ENCODE assay signal across 17 mouse cellular contexts in the genomic region with DNA sequence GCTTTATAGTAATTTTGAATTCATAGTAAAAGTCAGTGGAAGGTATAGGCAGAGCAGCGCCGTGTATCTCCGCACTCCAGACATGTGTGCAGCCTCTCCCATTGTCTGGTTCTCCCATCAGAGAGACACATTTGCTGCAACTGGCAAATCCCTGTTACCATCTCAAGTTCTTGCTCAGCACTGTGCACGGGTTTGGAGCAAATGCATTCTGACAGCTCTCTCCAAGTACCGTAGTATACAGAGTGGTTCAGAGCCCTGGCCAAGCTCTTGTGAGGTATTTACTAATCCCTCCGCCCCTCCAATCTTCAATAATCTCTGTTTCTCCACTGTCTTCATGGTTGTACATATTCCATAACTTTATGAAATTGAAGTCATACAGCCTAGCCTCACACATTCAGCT. TPM values are rescaled to one million over a fixed set of nuclear protein-coding genes. Genes with fewer than 3 reads are reported as not detected.
A peak's percentile ranks its signal among the peaks of the same experiment; 100 is the strongest.
DNase-seq lines count a peak whose midpoint lies in the region; ATAC-seq and TF ChIP-seq lines count a peak whose summit lies in the region.
"Had no signal": no experiment of that assay in that cellular context is flagged by ENCODE, and none has a peak within 500 bp of the region (broad histone marks: within the 10 kb centered on the region; RNA-seq: fewer than 3 reads in every experiment).

No protein-coding gene starts in this region.

- DNase-seq in embryonic facial prominence, embryonic 14.5 days (ENCODE audit: low spot score) = no peak
- no peak for DNase-seq in embryonic facial prominence, embryonic 10.5 days (ENCODE audit: low spot score)
- DNase-seq in heart, postnatal 0 days (ENCODE audit: low spot score) = no peak
- no peak for DNase-seq in heart, postnatal 10 days
- DNase-seq in stomach, postnatal 0 days (ENCODE audit: low spot score) = no peak
- no peak for DNase-seq in kidney, postnatal 25 days
- DNase-seq: cerebellum, postnatal 14 days; gastrocnemius, postnatal 10 days; right cerebral cortex, postnatal 14 days had no signal

- TF ChIP-seq CTCF in heart, postnatal 0 days (IDR thresholded peaks at IDR 0.05; ENCODE audit: low read depth) = no peak
- TF ChIP-seq CTCF in stomach, postnatal 0 days (IDR thresholded peaks at IDR 0.05; ENCODE audit: low read depth) = no peak

- no peak overlapping the region for H3K4me3 ChIP-seq in embryonic facial prominence, embryonic 14.5 days (ENCODE audit: low read depth, low read length)
- H3K4me3 ChIP-seq in embryonic facial prominence, embryonic 10.5 days = no peak overlapping the region
- peak overlapping the region; percentile 41 for H3K4me3 ChIP-seq in heart, postnatal 0 days (ENCODE audit: low read depth, low read length)
- H3K4me3 ChIP-seq in megakaryocyte, embryonic 14.5 days (replicated peaks) = peak overlapping the region; percentile 90
- H3K4me3 ChIP-seq in stomach, postnatal 0 days (ENCODE audit: low read depth, low read length) = peak overlapping the region; percentile 39
- H3K4me3 ChIP-seq: neural tube, embryonic 12.5 days had no signal

- WGBS in embryonic facial prominence, embryonic 14.5 days = 71% methylated on average over 6 of the region's 6 CpGs
- 81% methylated on average over 6 of the region's 6 CpGs for WGBS in embryonic facial prominence, embryonic 10.5 days
- WGBS in heart, postnatal 0 days = 69% methylated on average over 6 of the region's 6 CpGs
- 78% methylated on average over 6 of the region's 6 CpGs for WGBS in stomach, postnatal 0 days

- H3K4me2 ChIP-seq in embryonic facial prominence, embryonic 14.5 days (ENCODE audit: low read depth, low read length) = peak overlapping the region; percentile 38; the same call in 1 of the 2 replicates
- peak overlapping the region; percentile 57 for H3K4me2 ChIP-seq in heart, postnatal 0 days (ENCODE audit: low read depth, low read length)
- H3K4me2 ChIP-seq in stomach, postnatal 0 days (replicated peaks; ENCODE audit: low read depth) = peak overlapping the region; percentile 44
- H3K4me2 ChIP-seq: midbrain, embryonic 11.5 days; neural tube, embryonic 12.5 days had no signal

- no peak for TF ChIP-seq EP300 in heart, postnatal 0 days (IDR thresholded peaks at IDR 0.05; ENCODE audit: low read depth)
- TF ChIP-seq EP300 in stomach, postnatal 0 days (optimal IDR thresholded peaks at IDR 0.05) = no peak

- H3K27me3 ChIP-seq in embryonic facial prominence, embryonic 14.5 days (replicated peaks; ENCODE audit: control insufficient read depth, insufficient read depth, low read length) = no peaks in the 10 kb centered on the region
- no peaks in the 10 kb centered on the region for H3K27me3 ChIP-seq in embryonic facial prominence, embryonic 10.5 days (replicated peaks; ENCODE audit: low read depth, poor library complexity, severe bottlenecking)
- H3K27me3 ChIP-seq in heart, postnatal 0 days (ENCODE audit: control insufficient read depth, insufficient read depth, low read length) = no peaks in the 10 kb centered on the region
- H3K27me3 ChIP-seq in megakaryocyte, embryonic 14.5 days (replicated peaks) = peaks cover 21% of the 10 kb centered on the region
- H3K27me3 ChIP-seq in stomach, postnatal 0 days (ENCODE audit: control insufficient read depth, insufficient read depth, low read length) = no peaks in the 10 kb centered on the region
- H3K27me3 ChIP-seq: neural tube, embryonic 12.5 days had no signal

- H3K9me3 ChIP-seq in embryonic facial prominence, embryonic 14.5 days (ENCODE audit: control insufficient read depth, low read length) = no peaks in the 10 kb centered on the region
- H3K9me3 ChIP-seq in embryonic facial prominence, embryonic 10.5 days = no peaks in the 10 kb centered on the region
- H3K9me3 ChIP-seq in heart, postnatal 0 days (replicated peaks; ENCODE audit: control insufficient read depth, low read length) = no peaks in the 10 kb centered on the region
- H3K9me3 ChIP-seq in megakaryocyte, embryonic 14.5 days = peaks cover 7% of the 10 kb centered on the region
- no peaks in the 10 kb centered on the region for H3K9me3 ChIP-seq in stomach, postnatal 0 days (ENCODE audit: control insufficient read depth, low read length)
- H3K9me3 ChIP-seq: G1E; neural tube, embryonic 12.5 days had no signal

- no peak overlapping the region for H3K9ac ChIP-seq in embryonic facial prominence, embryonic 14.5 days (ENCODE audit: low read depth, low read length)
- no peak overlapping the region for H3K9ac ChIP-seq in heart, postnatal 0 days (replicated peaks; ENCODE audit: low read depth, low read length)
- H3K9ac ChIP-seq in stomach, postnatal 0 days (ENCODE audit: low read length) = no peak overlapping the region
- H3K9ac ChIP-seq: neural tube, embryonic 12.5 days had no signal

- intact Hi-C loops in heart, postnatal 10 days (cut with DNase I) = no loop called here

- no peaks in the 10 kb centered on the region for H3K4me1 ChIP-seq in embryonic facial prominence, embryonic 14.5 days (ENCODE audit: control insufficient read depth, insufficient read depth, low read length)
- no peaks in the 10 kb centered on the region for H3K4me1 ChIP-seq in embryonic facial prominence, embryonic 10.5 days
- peaks cover 6% of the 10 kb centered on the region for H3K4me1 ChIP-seq in heart, postnatal 0 days (ENCODE audit: control insufficient read depth, insufficient read depth)
- peaks cover 13% of the 10 kb centered on the region for H3K4me1 ChIP-seq in megakaryocyte, embryonic 14.5 days
- H3K4me1 ChIP-seq in stomach, postnatal 0 days (replicated peaks; ENCODE audit: control insufficient read depth, insufficient read depth) = no peaks in the 10 kb centered on the region
- H3K4me1 ChIP-seq: neural tube, embryonic 12.5 days had no signal

- ATAC-seq in embryonic facial prominence, embryonic 14.5 days (ENCODE audit: low read depth) = peak; percentile 50; the same call in 1 of the 2 replicates
- ATAC-seq in heart, postnatal 0 days (ENCODE audit: insufficient read depth, low read depth) = no peak; the same call in 1 of the 2 replicates
- no peak for ATAC-seq in megakaryocyte, adult 5-6 weeks (ENCODE audit: poor library complexity, severe bottlenecking)
- no peak for ATAC-seq in stomach, postnatal 0 days (ENCODE audit: low FRiP score, low TSS enrichment)

- no peaks in the 10 kb centered on the region for H3K36me3 ChIP-seq in embryonic facial prominence, embryonic 14.5 days (ENCODE audit: control insufficient read depth, insufficient read depth, low read length)
- no peaks in the 10 kb centered on the region for H3K36me3 ChIP-seq in embryonic facial prominence, embryonic 10.5 days (replicated peaks)
- no peaks in the 10 kb centered on the region for H3K36me3 ChIP-seq in heart, postnatal 0 days (replicated peaks; ENCODE audit: control insufficient read depth, insufficient read depth, low read length)
- H3K36me3 ChIP-seq in megakaryocyte, embryonic 14.5 days (replicated peaks; ENCODE audit: low read length) = no peaks in the 10 kb centered on the region
- no peaks in the 10 kb centered on the region for H3K36me3 ChIP-seq in stomach, postnatal 0 days (ENCODE audit: control insufficient read depth, insufficient read depth, low read length)
- H3K36me3 ChIP-seq: G1E; neural tube, embryonic 12.5 days had no signal

- H3K27ac ChIP-seq in embryonic facial prominence, embryonic 14.5 days (replicated peaks; ENCODE audit: low read depth, low read length) = no peak overlapping the region
- no peak overlapping the region for H3K27ac ChIP-seq in embryonic facial prominence, embryonic 10.5 days (replicated peaks)
- H3K27ac ChIP-seq in heart, postnatal 0 days (ENCODE audit: low read depth) = no peak overlapping the region
- no peak overlapping the region for H3K27ac ChIP-seq in stomach, postnatal 0 days (replicated peaks)
- H3K27ac ChIP-seq: neural tube, embryonic 12.5 days had no signal

RNA-seq across cellular contexts. Expression of gene Mcidas, which starts 19.0 kb away (rescaled TPM):
- 1.8 and 4.1 TPM in 2 replicates for polyA plus RNA-seq in embryonic facial prominence, embryonic 14.5 days (2014; fragmentation: Nextera tagmentation; extraction: Ambion mirVana)
- polyA plus RNA-seq in embryonic facial prominence, embryonic 10.5 days (2016; fragmentation: Nextera tagmentation; extraction: Ambion mirVana) = 0.06 and 0.50 TPM in 2 replicates
- total RNA-seq in heart, postnatal 0 days (2014; rRNA removed; ENCODE audit: low replicate concordance) = not detected in 2 replicates
- polyA plus RNA-seq in heart, postnatal 0 days (2015; fragmentation: Nextera tagmentation; extraction: Ambion mirVana) = 0.08 TPM in 1 of 2 replicates, not detected in the other
- not detected for total RNA-seq in heart, postnatal 10 days (2021)
- polyA plus RNA-seq in megakaryocyte, embryonic 14.5 days (2012; ENCODE audit: insufficient read depth, low replicate concordance) = not detected in 2 replicates
- not detected in 2 replicates for total RNA-seq in megakaryocyte, adult 5-6 weeks (2015)
- not detected in 2 replicates for total RNA-seq in megakaryocyte, adult 5-6 weeks (2017)
- 0.11 and 0.17 TPM in 2 replicates for polyA plus RNA-seq in stomach, postnatal 0 days (2015; fragmentation: Nextera tagmentation; extraction: Ambion mirVana)
- total RNA-seq: adrenal gland, adult 18-20 months; gastrocnemius, postnatal 10 days had no signal
- polyA plus RNA-seq: G1E had no signal

RNA-seq across cellular contexts. Expression of gene Cdc20b, which starts 22.2 kb away (rescaled TPM):
- polyA plus RNA-seq in embryonic facial prominence, embryonic 14.5 days (2014; fragmentation: Nextera tagmentation; extraction: Ambion mirVana) = 0.46 and 2.0 TPM in 2 replicates
- polyA plus RNA-seq in embryonic facial prominence, embryonic 10.5 days (2016; fragmentation: Nextera tagmentation; extraction: Ambion mirVana) = 0.19 and 0.83 TPM in 2 replicates
- total RNA-seq in heart, postnatal 0 days (2014; rRNA removed; ENCODE audit: low replicate concordance) = not detected in 2 replicates
- not detected in 2 replicates for polyA plus RNA-seq in heart, postnatal 0 days (2015; fragmentation: Nextera tagmentation; extraction: Ambion mirVana)
- total RNA-seq in heart, postnatal 10 days (2021) = under 1 TPM in 1 of 2 experiments, not detected in 1; 0.17 TPM
- not detected in 2 replicates for polyA plus RNA-seq in megakaryocyte, embryonic 14.5 days (2012; ENCODE audit: insufficient read depth, low replicate concordance)
- not detected in 2 replicates for total RNA-seq in megakaryocyte, adult 5-6 weeks (2015)
- not detected in 2 replicates for total RNA-seq in megakaryocyte, adult 5-6 weeks (2017)
- not detected in 2 replicates for polyA plus RNA-seq in stomach, postnatal 0 days (2015; fragmentation: Nextera tagmentation; extraction: Ambion mirVana)
- total RNA-seq: adrenal gland, adult 18-20 months; G1E; gastrocnemius, postnatal 10 days; layer of hippocampus, adult 18-20 months; left cerebral cortex, postnatal 25 days had no signal
- polyA plus RNA-seq: G1E; midbrain, embryonic 11.5 days; neural tube, embryonic 12.5 days had no signal

RNA-seq across cellular contexts. Expression of gene Ccno, which starts 25.1 kb away (rescaled TPM):
- polyA plus RNA-seq in embryonic facial prominence, embryonic 14.5 days (2014; fragmentation: Nextera tagmentation; extraction: Ambion mirVana) = 4.1 and 9.0 TPM in 2 replicates
- polyA plus RNA-seq in embryonic facial prominence, embryonic 10.5 days (2016; fragmentation: Nextera tagmentation; extraction: Ambion mirVana) = 0.24 and 0.57 TPM in 2 replicates
- 0.23 TPM in 1 of 2 replicates, not detected in the other for total RNA-seq in heart, postnatal 0 days (2014; rRNA removed; ENCODE audit: low replicate concordance)
- 0.14 and 0.29 TPM in 2 replicates for polyA plus RNA-seq in heart, postnatal 0 days (2015; fragmentation: Nextera tagmentation; extraction: Ambion mirVana)
- under 1 TPM; 0.14 to 0.37 TPM for total RNA-seq in heart, postnatal 10 days (2021)
- 0.67 TPM in 1 of 2 replicates, not detected in the other for polyA plus RNA-seq in megakaryocyte, embryonic 14.5 days (2012; ENCODE audit: insufficient read depth, low replicate concordance)
- total RNA-seq in megakaryocyte, adult 5-6 weeks (2015) = 2.8 and 4.7 TPM in 2 replicates
- total RNA-seq in megakaryocyte, adult 5-6 weeks (2017) = 4.1 and 5.9 TPM in 2 replicates
- 0.21 and 0.41 TPM in 2 replicates for polyA plus RNA-seq in stomach, postnatal 0 days (2015; fragmentation: Nextera tagmentation; extraction: Ambion mirVana)
- polyA plus RNA-seq: G1E had no signal

RNA-seq across cellular contexts. Expression of gene Gpx8, which starts 33.5 kb away (rescaled TPM):
- 210 and 222 TPM in 2 replicates for polyA plus RNA-seq in embryonic facial prominence, embryonic 14.5 days (2014; fragmentation: Nextera tagmentation; extraction: Ambion mirVana)
- polyA plus RNA-seq in embryonic facial prominence, embryonic 10.5 days (2016; fragmentation: Nextera tagmentation; extraction: Ambion mirVana) = 90.2 and 98.3 TPM in 2 replicates
- total RNA-seq in heart, postnatal 0 days (2014; rRNA removed; ENCODE audit: low replicate concordance) = 26.8 and 32.3 TPM in 2 replicates
- 100 and 109 TPM in 2 replicates for polyA plus RNA-seq in heart, postnatal 0 days (2015; fragmentation: Nextera tagmentation; extraction: Ambion mirVana)
- 10 to 100 TPM; 49.0 to 59.0 TPM for total RNA-seq in heart, postnatal 10 days (2021)
- polyA plus RNA-seq in megakaryocyte, embryonic 14.5 days (2012; ENCODE audit: insufficient read depth, low replicate concordance) = not detected in 2 replicates
- total RNA-seq in megakaryocyte, adult 5-6 weeks (2015) = 0.85 TPM in 1 of 2 replicates, not detected in the other
- 1.9 TPM in 1 of 2 replicates, not detected in the other for total RNA-seq in megakaryocyte, adult 5-6 weeks (2017)
- polyA plus RNA-seq in stomach, postnatal 0 days (2015; fragmentation: Nextera tagmentation; extraction: Ambion mirVana) = 96.8 and 104 TPM in 2 replicates
- polyA plus RNA-seq: G1E had no signal

Comparison
In these comparisons a context has a peak if more than half of its experiments do, and no peak if none do; other contexts are left out.
1. H3K4me3 ChIP-seq: peak in heart, postnatal 0 days (single experiment), megakaryocyte, embryonic 14.5 days (single experiment) and stomach, postnatal 0 days (single experiment); none in embryonic facial prominence, embryonic 14.5 days (single experiment) and embryonic facial prominence, embryonic 10.5 days (single experiment).
2. Peak in every context shown above with its lines, with median percentiles within 50 percentile points of each other: H3K4me2 ChIP-seq.